Mouse (Mus musculus): ENCODE results near the gene Axl. TPM values are rescaled to one million over a fixed set of nuclear protein-coding genes. Genes with fewer than 3 reads are reported as not detected.

Axl gene
- total and polyA plus RNA-seq, 2 experiments from 2014 or later: 16.5 to 28.1 TPM

- Histone ChIP-seq H3K27me3 (ENCODE audit: insufficient read depth, low read length) (no peaks in the 10 kb centered on the region), H3K4me2 (ENCODE audit: low read depth, low read length, poor library complexity, severe bottlenecking) (no peak overlapping the region), H3K36me3 (ENCODE audit: insufficient read depth, low read length) (peaks cover 5% of the 10 kb centered on the region), H3K4me1 (ENCODE audit: insufficient read depth, low read length) (peaks cover 8% of the 10 kb centered on the region; the same call in 1 of the 2 replicates), H3K4me3 (ENCODE audit: low read depth, low read length) (no peak overlapping the region), H3K9ac (replicated peaks; ENCODE audit: low read length, poor library complexity, severe bottlenecking) (no peak overlapping the region), H3K27ac (ENCODE audit: low read depth, low read length) (no peak overlapping the region), H3K9me3 (ENCODE audit: low read length) (no peaks in the 10 kb centered on the region)
- TF ChIP-seq CTCF (IDR thresholded peaks at IDR 0.05): no peak
- DNase-seq (ENCODE audit: low spot score) (no peak), ATAC-seq (ENCODE audit: low FRiP score) (no peak)
- WGBS: 73% methylated on average over 15 of the region's 15 CpGs
Measured at GRCm38 (mm10) chr7:25707581-25708292, 80.8 kb downstream of the Axl start.

Small RNAs within 50 kb of the gene (microRNA-seq; reads per million reads assigned to microRNA genes)
- not detected for gene Gm24865 (ENCODE audit: borderline number of aligned reads)

Other genes starting within 250 kb of the Axl start
- not detected in 2 replicates for gene Ceacam2, start 248.8 kb downstream of the Axl start, total RNA-seq (2014; rRNA removed)
- not detected in 2 replicates for gene Ceacam2, start 248.8 kb downstream of the Axl start, polyA plus RNA-seq (2015; fragmentation: Nextera tagmentation; extraction: Ambion mirVana)
- gene Erich4, start 172.8 kb downstream of the Axl start, total RNA-seq (2014; rRNA removed): not detected in 2 replicates
- not detected in 2 replicates for gene Erich4, start 172.8 kb downstream of the Axl start, polyA plus RNA-seq (2015; fragmentation: Nextera tagmentation; extraction: Ambion mirVana)
- 54.3 and 58.1 TPM in 2 replicates for gene Dmac2, start 169.3 kb downstream of the Axl start, total RNA-seq (2014; rRNA removed)
- gene Dmac2, start 169.3 kb downstream of the Axl start, polyA plus RNA-seq (2015; fragmentation: Nextera tagmentation; extraction: Ambion mirVana): 47.5 and 50.6 TPM in 2 replicates
- 0.80 and 1.4 TPM in 2 replicates for gene B3gnt8, start 162.1 kb downstream of the Axl start, total RNA-seq (2014; rRNA removed)
- 0.62 and 0.97 TPM in 2 replicates for gene B3gnt8, start 162.1 kb downstream of the Axl start, polyA plus RNA-seq (2015; fragmentation: Nextera tagmentation; extraction: Ambion mirVana)
- 64.9 and 78.2 TPM in 2 replicates for gene Bckdha, start 129.7 kb downstream of the Axl start, total RNA-seq (2014; rRNA removed)
- 40.7 and 50.9 TPM in 2 replicates for gene Bckdha, start 129.7 kb downstream of the Axl start, polyA plus RNA-seq (2015; fragmentation: Nextera tagmentation; extraction: Ambion mirVana)
- 19.7 and 29.4 TPM in 2 replicates for gene Exosc5, start 129.5 kb downstream of the Axl start, total RNA-seq (2014; rRNA removed)
- gene Exosc5, start 129.5 kb downstream of the Axl start, polyA plus RNA-seq (2015; fragmentation: Nextera tagmentation; extraction: Ambion mirVana): 27.3 and 29.5 TPM in 2 replicates
- gene Tmem91, start 113.5 kb downstream of the Axl start, total RNA-seq (2014; rRNA removed): 60.8 and 94.4 TPM in 2 replicates
- 186 and 200 TPM in 2 replicates for gene Tmem91, start 113.5 kb downstream of the Axl start, polyA plus RNA-seq (2015; fragmentation: Nextera tagmentation; extraction: Ambion mirVana)
- 22.8 and 32.1 TPM in 2 replicates for gene B9d2, start 107.9 kb downstream of the Axl start, total RNA-seq (2014; rRNA removed)
- 58.2 and 67.2 TPM in 2 replicates for gene B9d2, start 107.9 kb downstream of the Axl start, polyA plus RNA-seq (2015; fragmentation: Nextera tagmentation; extraction: Ambion mirVana)
- 2.2 and 2.5 TPM in 2 replicates for gene Tgfb1, start 101.7 kb downstream of the Axl start, total RNA-seq (2014; rRNA removed)
- 0.53 and 0.88 TPM in 2 replicates for gene Tgfb1, start 101.7 kb downstream of the Axl start, polyA plus RNA-seq (2015; fragmentation: Nextera tagmentation; extraction: Ambion mirVana)
- gene Ccdc97, start 69.6 kb downstream of the Axl start, total RNA-seq (2014; rRNA removed): 27.0 and 38.3 TPM in 2 replicates
- gene Ccdc97, start 69.6 kb downstream of the Axl start, polyA plus RNA-seq (2015; fragmentation: Nextera tagmentation; extraction: Ambion mirVana): 29.1 and 34.4 TPM in 2 replicates
- 117 and 126 TPM in 2 replicates for gene Hnrnpul1, start 33.9 kb downstream of the Axl start, total RNA-seq (2014; rRNA removed)
- 41.8 and 47.8 TPM in 2 replicates for gene Hnrnpul1, start 33.9 kb downstream of the Axl start, polyA plus RNA-seq (2015; fragmentation: Nextera tagmentation; extraction: Ambion mirVana)
- gene Cyp2s1, start 28.2 kb upstream of the Axl start, total RNA-seq (2014; rRNA removed): 3.0 and 4.8 TPM in 2 replicates
- gene Cyp2s1, start 28.2 kb upstream of the Axl start, polyA plus RNA-seq (2015; fragmentation: Nextera tagmentation; extraction: Ambion mirVana): 2.5 and 3.4 TPM in 2 replicates
- gene Cyp2b10, start 108.9 kb upstream of the Axl start, total RNA-seq (2014; rRNA removed): not detected in 2 replicates
- not detected in 2 replicates for gene Cyp2b10, start 108.9 kb upstream of the Axl start, polyA plus RNA-seq (2015; fragmentation: Nextera tagmentation; extraction: Ambion mirVana)